Mouse (Mus musculus): ENCODE data around the gene Man2c1. TPM values are rescaled to one million over a fixed set of nuclear protein-coding genes. Genes with fewer than 3 reads are reported as not detected.

The Man2c1 gene
- polyA plus RNA-seq, 1 experiment from 2014 or later, result 24.3 TPM

- no peak for ATAC-seq
- H3K4me3 ChIP-seq (ENCODE audit: low read depth, low read length), result no peak overlapping the region
- H3K9me3 ChIP-seq (ENCODE audit: control insufficient read depth), result no peaks in the 10 kb centered on the region
- no peak for TF ChIP-seq CTCF (IDR thresholded peaks at IDR 0.05; ENCODE audit: low read depth)
- 71% methylated on average over 17 of the region's 17 CpGs for WGBS
- H3K4me2 ChIP-seq (replicated peaks; ENCODE audit: low read depth), result peak overlapping the region; percentile 85; the same call in 1 of the 2 replicates
- H3K9ac ChIP-seq (ENCODE audit: low read depth, low read length), result no peak overlapping the region
- H3K4me1 ChIP-seq (replicated peaks; ENCODE audit: control insufficient read depth, insufficient read depth, low read length), result peaks cover 9% of the 10 kb centered on the region
- H3K36me3 ChIP-seq (ENCODE audit: control insufficient read depth, insufficient read depth), result peaks cover 12% of the 10 kb centered on the region
- no peak overlapping the region for H3K27ac ChIP-seq (ENCODE audit: low read depth, low read length)
- H3K27me3 ChIP-seq (replicated peaks; ENCODE audit: control insufficient read depth, insufficient read depth, low read length), result no peaks in the 10 kb centered on the region
Observed at GRCm38 (mm10) chr9:57146451-57147066, 16.1 kb downstream of the Man2c1 start.

GRCm38 (mm10) chr9:57147205-57148143, 17.0 kb downstream of the Man2c1 start:
- no peaks in the 10 kb centered on the region for H3K27me3 ChIP-seq (replicated peaks; ENCODE audit: control insufficient read depth, insufficient read depth, low read length)
- TF ChIP-seq CTCF (IDR thresholded peaks at IDR 0.05; ENCODE audit: low read depth), result no peak
- peaks cover 9% of the 10 kb centered on the region for H3K4me1 ChIP-seq (replicated peaks; ENCODE audit: control insufficient read depth, insufficient read depth, low read length)
- peak overlapping the region; percentile 86 for H3K27ac ChIP-seq (ENCODE audit: low read depth, low read length)
- H3K9ac ChIP-seq (ENCODE audit: low read depth, low read length), result peak overlapping the region; percentile 66
- WGBS, result 6% methylated on average over 19 of the region's 19 CpGs
- no peak for ATAC-seq
- peak overlapping the region; percentile 58 for H3K4me3 ChIP-seq (ENCODE audit: low read depth, low read length)
- peaks cover 4% of the 10 kb centered on the region; the same call in 1 of the 2 replicates for H3K36me3 ChIP-seq (ENCODE audit: control insufficient read depth, insufficient read depth)
- no peaks in the 10 kb centered on the region for H3K9me3 ChIP-seq (ENCODE audit: control insufficient read depth)
- peak overlapping the region; percentile 85 for H3K4me2 ChIP-seq (replicated peaks; ENCODE audit: low read depth)

GRCm38 (mm10) chr9:57148144-57148878, 17.8 kb downstream of the Man2c1 start, which contains the start of gene Neil1:
Gene Neil1, minus strand, starts transcription at chr9:57148305.
- Histone ChIP-seq H3K9me3 (ENCODE audit: control insufficient read depth) (no peaks in the 10 kb centered on the region), H3K27me3 (replicated peaks; ENCODE audit: control insufficient read depth, insufficient read depth, low read length) (no peaks in the 10 kb centered on the region), H3K4me1 (replicated peaks; ENCODE audit: control insufficient read depth, insufficient read depth, low read length) (peaks cover 9% of the 10 kb centered on the region), H3K4me2 (replicated peaks; ENCODE audit: low read depth) (peak within 1 kb of the TSS; percentile 85), H3K9ac (ENCODE audit: low read depth, low read length) (peak within 1 kb of the TSS; percentile 66), H3K4me3 (ENCODE audit: low read depth, low read length) (peak within 1 kb of the TSS; percentile 58), H3K27ac (ENCODE audit: low read depth, low read length) (peak within 1 kb of the TSS; percentile 86), H3K36me3 (ENCODE audit: control insufficient read depth, insufficient read depth) (peaks cover 4% of the 10 kb centered on the region; the same call in 1 of the 2 replicates)
- under 1% methylated on average over 27 of the region's 27 CpGs for WGBS
- peak; percentile 44 for TF ChIP-seq CTCF (IDR thresholded peaks at IDR 0.05; ENCODE audit: low read depth)
- ATAC-seq, result peak; percentile 94

- H3K9me3 ChIP-seq (ENCODE audit: control insufficient read depth), result no peaks in the 10 kb centered on the region
- peak overlapping the region; percentile 66; the same call in 1 of the 2 replicates for H3K9ac ChIP-seq (ENCODE audit: low read depth, low read length)
- TF ChIP-seq CTCF (IDR thresholded peaks at IDR 0.05; ENCODE audit: low read depth), result no peak
- no peak for ATAC-seq
- peaks cover 3% of the 10 kb centered on the region; the same call in 1 of the 2 replicates for H3K36me3 ChIP-seq (ENCODE audit: control insufficient read depth, insufficient read depth)
- H3K27ac ChIP-seq (ENCODE audit: low read depth, low read length), result no peak overlapping the region
- H3K4me2 ChIP-seq (replicated peaks; ENCODE audit: low read depth), result peak overlapping the region; percentile 85
- H3K4me3 ChIP-seq (ENCODE audit: low read depth, low read length), result no peak overlapping the region; the same call in 1 of the 2 replicates
- peaks cover 9% of the 10 kb centered on the region for H3K4me1 ChIP-seq (replicated peaks; ENCODE audit: control insufficient read depth, insufficient read depth, low read length)
- WGBS, result 60% methylated on average over 6 of the region's 6 CpGs
- no peaks in the 10 kb centered on the region for H3K27me3 ChIP-seq (replicated peaks; ENCODE audit: control insufficient read depth, insufficient read depth, low read length)
Observed at GRCm38 (mm10) chr9:57149021-57149420, 18.5 kb downstream of the Man2c1 start.

GRCm38 (mm10) chr9:57150192-57150591, 19.7 kb downstream of the Man2c1 start:
- WGBS, result 84% methylated on average over 5 of the region's 5 CpGs
- Histone ChIP-seq H3K9ac (ENCODE audit: low read depth, low read length) (no peak overlapping the region), H3K4me3 (ENCODE audit: low read depth, low read length) (no peak overlapping the region), H3K4me1 (replicated peaks; ENCODE audit: control insufficient read depth, insufficient read depth, low read length) (peaks cover 9% of the 10 kb centered on the region), H3K27ac (ENCODE audit: low read depth, low read length) (no peak overlapping the region), H3K36me3 (ENCODE audit: control insufficient read depth, insufficient read depth) (0 out of 2 replicates have a peak, but pooled peaks cover 9% of the 10 kb centered on the region), H3K4me2 (replicated peaks; ENCODE audit: low read depth) (no peak overlapping the region), H3K9me3 (ENCODE audit: control insufficient read depth) (no peaks in the 10 kb centered on the region), H3K27me3 (replicated peaks; ENCODE audit: control insufficient read depth, insufficient read depth, low read length) (no peaks in the 10 kb centered on the region)
- no peak for TF ChIP-seq CTCF (IDR thresholded peaks at IDR 0.05; ENCODE audit: low read depth)
- no peak for ATAC-seq
